Comparison of ENCODE assay signal across 9 mouse cellular contexts in the genomic region with DNA sequence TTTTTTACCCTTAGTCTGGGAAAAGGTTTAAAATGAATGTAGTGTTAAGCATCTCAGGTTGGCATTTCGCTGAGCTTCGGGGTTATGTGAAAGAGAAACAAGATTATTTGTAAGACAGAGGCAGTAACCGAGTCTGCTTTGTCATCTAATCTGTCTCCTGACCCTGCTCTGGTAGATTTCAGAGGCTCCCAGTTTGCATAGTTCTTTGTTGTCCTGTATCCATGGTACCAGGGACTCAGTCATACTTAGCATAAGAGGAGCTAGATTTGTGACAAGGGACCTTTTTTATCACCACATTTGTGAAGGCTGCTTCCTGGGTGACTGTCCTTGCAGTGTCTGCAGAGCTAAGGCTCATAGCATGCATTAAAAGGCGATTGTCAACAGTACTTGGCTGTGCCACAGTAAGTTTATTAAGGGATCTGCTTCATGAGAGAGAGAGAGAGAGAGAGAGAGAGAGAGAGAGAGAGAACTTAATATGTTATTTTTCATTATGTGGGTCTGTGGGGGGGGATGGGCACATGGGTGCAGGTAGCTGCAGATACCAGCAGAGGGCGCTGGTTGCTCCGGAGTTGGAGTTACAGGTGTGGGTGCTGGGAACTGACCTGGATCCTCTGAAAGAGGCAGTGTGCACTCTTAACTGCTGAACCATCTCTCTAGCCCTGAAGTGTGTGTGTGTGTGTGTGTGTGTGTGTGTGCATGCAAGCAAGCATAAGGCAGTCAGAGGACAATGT. TPM values are rescaled to one million over a fixed set of nuclear protein-coding genes. Genes with fewer than 3 reads are reported as not detected.
A peak's percentile ranks its signal among the peaks of the same experiment; 100 is the strongest.
DNase-seq lines count a peak whose midpoint lies in the region; ATAC-seq and TF ChIP-seq lines count a peak whose summit lies in the region.
"Had no signal": no experiment of that assay in that cellular context is flagged by ENCODE, and none has a peak within 500 bp of the region (broad histone marks: within the 10 kb centered on the region; RNA-seq: fewer than 3 reads in every experiment).

No protein-coding gene starts in this region.

- no peak overlapping the region for H3K4me3 ChIP-seq in neural tube, embryonic 11.5 days (ENCODE audit: low read depth, low read length)
- H3K4me3 ChIP-seq in intestine, postnatal 0 days (ENCODE audit: low read depth, low read length), result no peak overlapping the region
- no peak overlapping the region for H3K4me3 ChIP-seq in testis, adult 2 months (ENCODE audit: control insufficient read depth, low read depth, low read length)

- TF ChIP-seq POLR2A in testis, adult 2 months (IDR thresholded peaks at IDR 0.05; ENCODE audit: control insufficient read depth, low read depth, low read length), result no peak

- TF ChIP-seq CTCF in intestine, postnatal 0 days (IDR thresholded peaks at IDR 0.05; ENCODE audit: low read depth), result peak; percentile 56
- peak; percentile 89 for TF ChIP-seq CTCF in testis, adult 2 months (IDR thresholded peaks at IDR 0.05; ENCODE audit: control insufficient read depth, insufficient read depth, insufficient replicate concordance, low read depth, low read length)

- H3K4me2 ChIP-seq in neural tube, embryonic 11.5 days (ENCODE audit: low read depth), result no peak overlapping the region
- H3K4me2 ChIP-seq in intestine, postnatal 0 days (replicated peaks; ENCODE audit: low read depth), result 0 out of 2 replicates have a peak overlapping the region, but pooled peaks have one; percentile 27

- no peak overlapping the region for H3K27ac ChIP-seq in neural tube, embryonic 11.5 days (ENCODE audit: low read depth, low read length)
- no peak overlapping the region for H3K27ac ChIP-seq in intestine, postnatal 0 days (ENCODE audit: low read depth, low read length)
- H3K27ac ChIP-seq in testis, adult 2 months (ENCODE audit: control insufficient read depth, insufficient read depth, low read depth, low read length), result no peak overlapping the region

- no peaks in the 10 kb centered on the region for H3K36me3 ChIP-seq in neural tube, embryonic 11.5 days (ENCODE audit: control insufficient read depth, insufficient read depth, low read length)
- no peaks in the 10 kb centered on the region for H3K36me3 ChIP-seq in intestine, postnatal 0 days (ENCODE audit: control insufficient read depth, insufficient read depth)
- H3K36me3 ChIP-seq in testis, adult 2 months (ENCODE audit: control insufficient read depth, insufficient read depth, low read length), result no peaks in the 10 kb centered on the region
- H3K36me3 ChIP-seq: G1E had no signal

- ATAC-seq in neural tube, embryonic 11.5 days (ENCODE audit: insufficient read depth, low FRiP score, low TSS enrichment), result no peak
- ATAC-seq in intestine, postnatal 0 days, result no peak

- 53% methylated on average over 6 of the region's 6 CpGs for WGBS in neural tube, embryonic 11.5 days
- WGBS in intestine, postnatal 0 days, result 43% methylated on average over 6 of the region's 6 CpGs

- DNase-seq in cerebellum, postnatal 10 days, result peak; percentile 48 to 52
- no peak for DNase-seq in cerebellum, postnatal 4 days (ENCODE audit: low spot score in 2 of 2)
- peak; percentile 41 for DNase-seq in neural tube, embryonic 11.5 days (ENCODE audit: low spot score)
- no peak for DNase-seq in neural tube, embryonic 10.5 days (ENCODE audit: extremely low spot score, low spot score)
- DNase-seq in urinary bladder, postnatal 10 days (ENCODE audit: low spot score), result no peak
- DNase-seq in spleen, postnatal 36 days (ENCODE audit: low spot score in 2 of 2), result no peak

- no peaks in the 10 kb centered on the region for H3K27me3 ChIP-seq in neural tube, embryonic 11.5 days (ENCODE audit: control insufficient read depth, insufficient read depth, low read length)
- H3K27me3 ChIP-seq in intestine, postnatal 0 days (replicated peaks; ENCODE audit: control insufficient read depth, insufficient read depth, low read length), result no peaks in the 10 kb centered on the region
- H3K27me3 ChIP-seq in testis, adult 2 months (ENCODE audit: control insufficient read depth, insufficient read depth, low read length), result no peaks in the 10 kb centered on the region; the same call in 1 of the 2 replicates

- H3K9me3 ChIP-seq in neural tube, embryonic 11.5 days (ENCODE audit: control insufficient read depth, low read length), result no peaks in the 10 kb centered on the region
- no peaks in the 10 kb centered on the region for H3K9me3 ChIP-seq in intestine, postnatal 0 days (ENCODE audit: control insufficient read depth)

- no peak overlapping the region for H3K9ac ChIP-seq in neural tube, embryonic 11.5 days (ENCODE audit: low read length)
- H3K9ac ChIP-seq in intestine, postnatal 0 days (ENCODE audit: low read depth, low read length), result no peak overlapping the region

- H3K4me1 ChIP-seq in neural tube, embryonic 11.5 days (ENCODE audit: control insufficient read depth, insufficient read depth, low read length), result peaks cover 12% of the 10 kb centered on the region; the same call in 1 of the 2 replicates
- no peaks in the 10 kb centered on the region for H3K4me1 ChIP-seq in intestine, postnatal 0 days (replicated peaks; ENCODE audit: control insufficient read depth, insufficient read depth, low read length)
- H3K4me1 ChIP-seq in testis, adult 2 months (ENCODE audit: control insufficient read depth, insufficient read depth, low read length), result peaks cover 23% of the 10 kb centered on the region

RNA-seq across cellular contexts. Expression of gene Wdr95, which starts 3.3 kb away (rescaled TPM):
- polyA plus RNA-seq in neural tube, embryonic 11.5 days (2014; fragmentation: Nextera tagmentation; extraction: Ambion mirVana), result not detected in 2 replicates
- polyA plus RNA-seq in intestine, postnatal 0 days (2015; fragmentation: Nextera tagmentation; extraction: Ambion mirVana), result not detected in 2 replicates
- 14.7 and 18.4 TPM in 2 replicates for polyA plus RNA-seq in testis, adult 2 months (2012; rRNA removed)
- polyA plus RNA-seq: G1E had no signal

Comparison
In these comparisons a context has a peak if more than half of its experiments do, and no peak if none do; other contexts are left out.
1. DNase-seq: peak in cerebellum, postnatal 10 days (2 of 2) and neural tube, embryonic 11.5 days (single experiment); none in cerebellum, postnatal 4 days (0 of 2), neural tube, embryonic 10.5 days (single experiment), urinary bladder, postnatal 10 days (single experiment) and spleen, postnatal 36 days (0 of 2).
2. RNA of gene Wdr95, which starts 3.3 kb away (polyA plus RNA-seq): 14.7 to 18.4 TPM in testis, adult 2 months; not detected in neural tube, embryonic 11.5 days and not detected in intestine, postnatal 0 days; every median in the first group is over 10 times any median in the second.